Comparison of ENCODE assay signal across 13 mouse cellular contexts in genomic region chr6:85825886-85826285, GRCm38 (mm10).
"Had no signal": no experiment of that assay in that cellular context is flagged by ENCODE, and none has a peak within 500 bp of the region (broad histone marks: within the 10 kb centered on the region; RNA-seq: fewer than 3 reads in every experiment).

No protein-coding gene starts in this region.

- DNase-seq: lung, adult 18-20 months; lung, embryonic 14.5 days; lung, postnatal 10 days; lung, postnatal 4 days; midbrain, embryonic 14.5 days; retina, postnatal 1 day; right cerebral cortex, adult 18-20 months; right cerebral cortex, postnatal 25 days; right cerebral cortex, postnatal 4 days; spleen, adult 18-20 months; thymus, adult 18-20 months; thymus, postnatal 14 days; thymus, postnatal 36 days had no signal
